Mouse (Mus musculus): Measurements from ENCODE around the gene Armc3.

- TF ChIP-seq EP300 (IDR thresholded peaks at IDR 0.05; ENCODE audit: insufficient read depth, low read depth, low read length) (no peak), CTCF (IDR thresholded peaks at IDR 0.05; ENCODE audit: low read depth, low read length) (no peak), POLR2A (IDR thresholded peaks at IDR 0.05; ENCODE audit: insufficient read depth, low read length) (no peak)
Measured at GRCm38 (mm10) chr2:19249611-19250010, 50.5 kb downstream of the Armc3 start.
